Mouse (Mus musculus) embryonic facial prominence, embryonic 12.5 days (tissue): Measurements from ENCODE around the gene Psmg3. TPM values are rescaled to one million over a fixed set of nuclear protein-coding genes. Genes with fewer than 3 reads are reported as not detected.

ENCODE experiments used
- ATAC-seq: fragments of 200-750 bp; cut with Nextera tagmentation; 2 replicates; pipeline ENCODE4 v1.8.0; 2017; ENCODE audit not compliant: insufficient number of reproducible peaks, insufficient read depth, low FRiP score, low TSS enrichment
- H3K27ac ChIP-seq: fragments of 300-500 bp; sonication (generic); 2 replicates; pipeline ENCODE4 v1.5.1; 2016; ENCODE audit warnings: mild to moderate bottlenecking
- H3K27me3 ChIP-seq: fragments of 300-500 bp; sonication (generic); 2 replicates; pipeline ENCODE4 v1.6.1; 2016; ENCODE audit warnings: mild to moderate bottlenecking, moderate library complexity
- H3K36me3 ChIP-seq: fragments of 300-500 bp; sonication (generic); 2 replicates; pipeline ENCODE4 v1.6.1; 2016; ENCODE audit warnings: mild to moderate bottlenecking
- H3K4me1 ChIP-seq: fragments of 300-500 bp; sonication (generic); 2 replicates; pipeline ENCODE4 v1.6.1; 2016
- H3K4me2 ChIP-seq: fragments of 300-500 bp; sonication (generic); replicated peaks from 2 replicates; pipeline ENCODE4 v1.6.1; 2016; ENCODE audit warnings: mild to moderate bottlenecking, moderate library complexity
- H3K4me3 ChIP-seq: fragments of 300-500 bp; sonication (generic); 2 replicates; pipeline ENCODE4 v1.5.1; 2016; ENCODE audit warnings: mild to moderate bottlenecking
- H3K9ac ChIP-seq: fragments of 300-500 bp; sonication (generic); 2 replicates; pipeline ENCODE4 v1.6.1; 2016; ENCODE audit warnings: mild to moderate bottlenecking, moderate library complexity
- H3K9me3 ChIP-seq: fragments of 300-500 bp; sonication (generic); 2 replicates; pipeline ENCODE4 v1.6.1; 2016; ENCODE audit warnings: mild to moderate bottlenecking, moderate library complexity
- WGBS: fragments of 180-500 bp; shearing (Covaris S2); methylation state at CpG from one replicate; pipeline ENCODE4 v1.1.7; 2016; 5-methylcytosine and 5-hydroxymethylcytosine counted together
- polyA plus RNA-seq: library from polyadenylated mRNA; unstranded; fragments of >200 nt; fragmentation: Nextera tagmentation; extraction: Ambion mirVana; gene quantifications from 2 replicates; pipeline ENCODE4 v1.2.1, GENCODE M21; 2016

Psmg3 gene
- polyA plus RNA-seq, 1 experiment from 2014 or later = 64.6 TPM

DNA sequence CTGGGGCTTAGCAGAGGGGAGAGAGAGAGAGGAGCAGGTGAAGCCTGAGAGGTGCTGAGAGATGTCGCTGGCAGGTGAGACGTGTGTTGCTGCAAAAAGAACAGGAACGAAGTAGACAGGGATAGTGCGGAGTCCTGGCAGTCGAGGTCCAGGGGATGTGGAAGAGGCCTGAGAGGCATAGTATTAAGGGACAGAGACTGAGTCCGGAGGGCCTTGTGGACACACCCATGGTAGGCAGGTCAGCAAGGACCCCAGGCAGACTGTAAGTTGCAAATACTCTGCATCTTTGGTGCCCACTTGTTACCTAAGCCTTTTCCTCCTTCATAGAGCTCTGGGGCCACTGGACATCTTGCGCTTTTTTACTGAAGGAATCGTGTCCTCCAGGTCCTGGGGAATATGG is 25.5 kb downstream of the Psmg3 start:
- Histone ChIP-seq H3K4me1 (peaks cover 33% of the 10 kb centered on the region), H3K27ac (0 out of 2 replicates have a peak overlapping the region, but pooled peaks have one; percentile 9), H3K36me3 (peaks cover 17% of the 10 kb centered on the region; the same call in 1 of the 2 replicates), H3K4me3 (no peak overlapping the region), H3K9me3 (no peaks in the 10 kb centered on the region), H3K4me2 (no peak overlapping the region), H3K27me3 (no peaks in the 10 kb centered on the region), H3K9ac (no peak overlapping the region)
- WGBS = 91% methylated on average over 8 of the region's 8 CpGs
- ATAC-seq = no peak

DNA sequence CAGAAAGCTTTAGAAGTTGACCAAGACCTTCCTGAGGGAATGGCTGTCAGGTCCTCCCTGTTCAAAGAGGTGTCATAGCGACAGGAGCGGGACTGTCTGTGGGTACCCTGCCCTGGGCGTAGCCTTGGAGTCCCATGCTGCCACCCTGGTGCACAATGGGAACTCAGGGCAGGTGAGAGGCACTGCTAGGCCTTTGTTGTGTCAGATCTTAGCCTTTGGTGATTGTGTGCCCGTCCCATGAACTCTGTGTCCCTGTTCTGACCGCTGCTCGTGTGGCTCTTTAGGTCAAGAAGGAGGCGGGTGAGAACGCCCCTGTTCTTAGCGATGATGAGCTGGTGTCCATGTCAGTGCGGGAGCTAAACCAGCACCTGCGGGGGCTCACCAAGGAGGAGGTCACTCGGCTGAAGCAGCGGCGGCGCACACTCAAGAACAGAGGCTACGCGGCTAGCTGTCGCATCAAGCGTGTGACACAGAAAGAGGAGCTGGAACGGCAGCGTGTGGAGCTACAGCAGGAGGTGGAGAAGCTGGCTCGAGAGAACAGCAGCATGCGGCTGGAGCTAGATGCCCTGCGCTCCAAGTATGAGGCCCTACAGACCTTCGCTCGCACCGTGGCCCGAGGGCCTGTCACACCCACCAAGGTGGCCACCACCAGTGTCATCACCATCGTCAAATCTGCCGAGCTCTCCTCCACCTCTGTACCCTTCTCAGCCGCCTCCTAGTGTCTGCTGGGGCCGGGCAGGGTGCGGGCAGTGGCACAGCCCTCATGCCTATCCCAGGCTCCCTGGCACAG is 26.7 kb downstream of the Psmg3 start:
- whole genome bisulfite sequencing = 91% methylated on average over 33 of the region's 33 CpGs
- H3K4me1 ChIP-seq = peaks cover 37% of the 10 kb centered on the region
- no peak overlapping the region for H3K9ac ChIP-seq
- no peak for ATAC-seq
- H3K4me3 ChIP-seq = no peak overlapping the region
- H3K27me3 ChIP-seq = no peaks in the 10 kb centered on the region
- H3K27ac ChIP-seq = no peak overlapping the region
- no peak overlapping the region for H3K4me2 ChIP-seq
- H3K36me3 ChIP-seq = peaks cover 17% of the 10 kb centered on the region; the same call in 1 of the 2 replicates
- H3K9me3 ChIP-seq = no peaks in the 10 kb centered on the region

DNA sequence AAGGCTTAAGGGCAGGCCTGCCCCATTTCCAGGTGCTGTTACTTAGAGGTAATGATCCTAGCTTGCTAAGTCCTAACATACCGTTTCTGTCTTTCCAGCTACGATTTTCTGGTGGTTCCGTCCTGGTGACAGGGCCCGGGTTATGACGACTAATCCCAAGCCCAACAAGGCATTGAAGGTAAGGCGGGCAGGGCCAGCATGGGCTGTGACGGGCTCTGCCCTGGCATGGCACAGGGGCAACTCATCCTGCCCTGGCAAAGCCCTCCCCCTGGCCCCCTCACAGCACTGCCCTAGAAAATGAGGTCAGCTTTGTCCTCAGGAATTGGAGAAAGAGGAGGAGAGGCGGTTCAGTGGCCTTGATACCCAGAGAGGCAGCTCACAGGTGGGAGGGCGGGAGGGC is 27.6 kb downstream of the Psmg3 start:
- 91% methylated on average over 9 of the region's 9 CpGs for WGBS
- no peak overlapping the region for H3K4me2 ChIP-seq
- H3K36me3 ChIP-seq = peaks cover 17% of the 10 kb centered on the region; the same call in 1 of the 2 replicates
- no peak overlapping the region for H3K9ac ChIP-seq
- no peak overlapping the region for H3K27ac ChIP-seq
- no peaks in the 10 kb centered on the region for H3K27me3 ChIP-seq
- no peak overlapping the region for H3K4me3 ChIP-seq
- peaks cover 35% of the 10 kb centered on the region for H3K4me1 ChIP-seq
- H3K9me3 ChIP-seq = no peaks in the 10 kb centered on the region
- ATAC-seq = no peak

DNA sequence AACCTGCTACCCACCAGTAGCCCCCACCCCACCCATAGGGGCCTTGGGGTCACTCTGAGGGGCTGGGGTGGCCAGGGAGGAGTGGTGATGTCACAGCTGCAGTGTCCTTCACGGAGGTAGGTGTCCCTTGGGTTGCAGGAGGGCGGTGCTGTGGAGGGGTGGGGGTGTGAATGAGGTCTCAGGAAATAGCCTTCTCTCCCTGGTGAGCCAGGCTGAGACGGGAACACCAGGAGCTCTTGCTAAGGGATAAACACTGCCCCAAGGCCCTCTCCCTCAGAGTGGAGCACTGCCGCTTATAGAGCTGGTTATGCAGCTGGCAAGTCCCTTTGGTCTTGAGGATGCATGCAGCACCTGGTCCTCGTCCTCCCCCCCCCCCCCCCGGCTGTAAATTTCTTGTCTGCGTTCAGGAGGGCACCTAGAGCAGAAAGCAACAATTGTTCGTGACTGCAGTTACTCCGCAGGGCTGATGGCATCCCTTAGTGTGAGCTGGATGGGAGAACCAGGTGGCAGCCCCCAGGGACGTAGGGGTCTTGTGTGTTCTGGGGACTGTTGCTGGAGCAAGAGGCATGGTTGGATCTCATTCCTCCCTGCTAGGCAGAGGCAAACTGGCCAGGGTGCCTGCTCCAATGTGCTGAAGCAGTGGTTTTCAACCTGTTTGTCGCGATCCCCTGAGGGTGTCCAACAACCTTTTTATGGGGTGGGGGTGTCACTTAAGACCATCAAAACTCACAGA is 28.4 kb downstream of the Psmg3 start:
- H3K4me3 ChIP-seq = no peak overlapping the region
- no peaks in the 10 kb centered on the region for H3K9me3 ChIP-seq
- peak overlapping the region; percentile 7; the same call in 1 of the 2 replicates for H3K27ac ChIP-seq
- no peak overlapping the region for H3K9ac ChIP-seq
- 57% methylated on average over 12 of the region's 12 CpGs for WGBS
- H3K27me3 ChIP-seq = no peaks in the 10 kb centered on the region
- peaks cover 28% of the 10 kb centered on the region for H3K4me1 ChIP-seq
- peaks cover 17% of the 10 kb centered on the region; the same call in 1 of the 2 replicates for H3K36me3 ChIP-seq
- peak overlapping the region; percentile 14; the same call in 1 of the 2 replicates for H3K4me2 ChIP-seq
- ATAC-seq = no peak

DNA sequence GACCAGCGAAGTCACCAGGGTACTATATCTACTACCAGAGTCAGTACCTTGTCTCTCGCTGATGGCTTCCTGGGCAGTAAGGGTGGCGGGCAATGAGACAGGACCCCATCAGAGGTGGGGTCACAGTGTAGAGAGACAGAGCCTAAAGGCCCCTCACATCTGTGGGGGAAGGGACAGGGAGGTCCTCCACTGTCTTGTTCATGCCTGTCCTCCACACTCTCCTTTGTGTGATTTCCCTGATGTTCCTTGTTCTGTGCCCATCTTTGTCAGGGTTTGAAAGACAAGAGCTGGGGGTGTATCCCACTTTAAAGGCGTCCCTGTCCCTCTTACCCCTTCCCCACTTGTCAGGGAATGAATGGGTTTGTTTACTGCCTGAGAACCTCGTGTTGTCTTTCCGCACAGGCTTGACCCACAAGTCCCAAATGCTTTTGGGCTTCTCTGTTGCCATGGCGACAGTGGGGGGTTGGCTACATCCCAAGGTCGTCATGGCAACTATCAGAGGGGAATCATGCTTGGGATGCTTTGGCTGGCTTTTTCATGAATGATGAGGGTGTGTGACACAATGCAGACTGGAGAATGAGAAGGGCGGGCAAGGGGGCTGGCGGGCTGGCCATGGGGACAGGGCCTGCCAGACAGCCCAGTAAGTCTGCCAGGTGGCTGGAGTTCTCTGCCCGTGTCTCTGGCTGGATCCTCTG is 29.1 kb downstream of the Psmg3 start:
- peaks cover 29% of the 10 kb centered on the region for H3K4me1 ChIP-seq
- H3K4me3 ChIP-seq = no peak overlapping the region

DNA sequence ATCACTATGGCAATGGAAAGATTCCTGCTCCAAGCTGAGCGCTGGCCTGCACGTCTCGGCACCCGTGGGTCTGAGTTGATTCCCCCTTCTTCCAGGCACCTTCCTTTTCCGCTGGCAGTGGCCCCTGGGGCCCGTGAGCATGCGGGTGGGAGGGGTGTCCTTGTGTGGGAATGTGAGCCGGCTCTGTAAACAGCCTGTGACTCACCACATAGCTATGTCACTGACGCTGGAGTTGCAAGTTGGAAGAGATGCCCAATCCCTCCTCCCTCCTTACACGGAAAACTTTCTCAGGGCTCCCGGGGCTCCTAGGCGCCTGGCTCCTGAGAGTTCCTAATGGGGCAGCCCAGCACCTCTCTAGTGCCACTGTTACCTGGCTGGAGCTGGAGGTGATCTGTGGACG is 29.8 kb downstream of the Psmg3 start:
- Histone ChIP-seq H3K36me3 (peaks cover 15% of the 10 kb centered on the region; the same call in 1 of the 2 replicates), H3K27me3 (peaks cover 3% of the 10 kb centered on the region; the same call in 1 of the 2 replicates), H3K4me2 (peak overlapping the region; percentile 14; the same call in 1 of the 2 replicates), H3K4me3 (no peak overlapping the region), H3K4me1 (peaks cover 36% of the 10 kb centered on the region), H3K27ac (peak overlapping the region; percentile 52), H3K9ac (no peak overlapping the region), H3K9me3 (no peaks in the 10 kb centered on the region)
- 19% methylated on average over 13 of the region's 13 CpGs for WGBS
- peak; percentile 57; the same call in 1 of the 2 replicates for ATAC-seq

More for the DNA sequence above, 29.1 kb downstream of the Psmg3 start:
- no peaks in the 10 kb centered on the region for H3K9me3 ChIP-seq
- H3K36me3 ChIP-seq = peaks cover 17% of the 10 kb centered on the region; the same call in 1 of the 2 replicates
- peak overlapping the region; percentile 14; the same call in 1 of the 2 replicates for H3K4me2 ChIP-seq
- ATAC-seq = peak; percentile 42; the same call in 1 of the 2 replicates
- no peaks in the 10 kb centered on the region for H3K27me3 ChIP-seq
- H3K27ac ChIP-seq = peak overlapping the region; percentile 52
- H3K9ac ChIP-seq = no peak overlapping the region
- WGBS = 32% methylated on average over 11 of the region's 11 CpGs

DNA sequence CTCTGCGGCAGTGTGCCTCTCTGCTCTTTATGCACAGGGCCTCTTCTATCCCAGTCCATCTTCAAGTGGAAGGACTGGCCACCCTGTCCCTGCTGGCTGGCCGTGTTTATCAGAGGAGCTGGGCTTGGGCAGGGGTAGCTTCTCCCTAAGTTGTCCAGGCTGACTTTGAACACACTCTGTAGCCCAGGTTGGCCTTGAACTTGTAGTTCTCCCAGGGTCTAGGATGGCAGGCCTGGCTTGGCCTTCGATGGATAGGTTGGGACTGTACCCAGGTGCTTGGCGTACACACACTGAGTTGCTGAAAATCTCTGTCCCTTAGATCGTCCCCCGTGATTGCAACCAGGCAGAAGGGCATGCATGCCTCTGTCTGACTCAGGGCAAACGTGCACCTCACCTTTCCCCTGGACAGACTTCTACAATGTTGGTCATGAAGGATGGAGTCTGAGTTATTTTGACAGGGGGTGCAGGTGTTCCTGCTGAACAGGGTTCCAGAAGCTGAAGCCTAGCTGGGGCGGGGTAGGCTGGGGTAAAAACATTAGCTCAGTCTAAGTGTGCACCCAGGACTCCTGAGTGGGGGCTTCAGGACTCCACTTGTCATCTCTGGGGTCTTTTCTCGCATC is 30.6 kb downstream of the Psmg3 start:
- Histone ChIP-seq H3K9ac (no peak overlapping the region), H3K27ac (no peak overlapping the region), H3K4me3 (no peak overlapping the region), H3K4me1 (peaks cover 38% of the 10 kb centered on the region), H3K9me3 (no peaks in the 10 kb centered on the region), H3K4me2 (0 out of 2 replicates have a peak overlapping the region, but pooled peaks have one; percentile 14), H3K27me3 (peaks cover 3% of the 10 kb centered on the region; the same call in 1 of the 2 replicates), H3K36me3 (peaks cover 15% of the 10 kb centered on the region; the same call in 1 of the 2 replicates)
- 73% methylated on average over 9 of the region's 9 CpGs for WGBS
- ATAC-seq = no peak

DNA sequence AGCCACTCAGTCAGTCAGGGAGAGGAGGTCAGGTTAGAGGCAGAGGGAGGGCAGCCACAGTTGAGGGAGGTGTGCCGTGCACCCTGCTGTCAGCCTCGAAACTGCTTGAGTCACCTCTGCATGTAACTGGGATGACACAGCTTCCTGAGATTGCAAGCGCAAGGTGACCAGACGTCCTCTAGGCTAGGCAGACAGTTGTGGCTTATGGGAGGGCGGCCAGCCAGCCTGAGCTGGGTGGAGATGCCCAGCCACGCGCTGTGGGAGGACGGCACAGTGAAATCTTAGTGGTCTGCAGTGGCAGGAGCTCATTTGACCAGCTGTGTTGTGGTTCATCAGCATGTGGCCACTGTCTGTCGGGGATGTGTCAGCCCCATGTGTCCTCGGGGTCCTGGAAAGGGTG is 31.7 kb downstream of the Psmg3 start:
- peaks cover 3% of the 10 kb centered on the region; the same call in 1 of the 2 replicates for H3K36me3 ChIP-seq
- no peak overlapping the region for H3K9ac ChIP-seq
- no peaks in the 10 kb centered on the region for H3K9me3 ChIP-seq
- no peak overlapping the region for H3K4me3 ChIP-seq
- WGBS = 70% methylated on average over 10 of the region's 10 CpGs
- peaks cover 38% of the 10 kb centered on the region for H3K4me1 ChIP-seq
- H3K27me3 ChIP-seq = peaks cover 3% of the 10 kb centered on the region; the same call in 1 of the 2 replicates
- no peak overlapping the region for H3K4me2 ChIP-seq
- no peak for ATAC-seq
- H3K27ac ChIP-seq = no peak overlapping the region

DNA sequence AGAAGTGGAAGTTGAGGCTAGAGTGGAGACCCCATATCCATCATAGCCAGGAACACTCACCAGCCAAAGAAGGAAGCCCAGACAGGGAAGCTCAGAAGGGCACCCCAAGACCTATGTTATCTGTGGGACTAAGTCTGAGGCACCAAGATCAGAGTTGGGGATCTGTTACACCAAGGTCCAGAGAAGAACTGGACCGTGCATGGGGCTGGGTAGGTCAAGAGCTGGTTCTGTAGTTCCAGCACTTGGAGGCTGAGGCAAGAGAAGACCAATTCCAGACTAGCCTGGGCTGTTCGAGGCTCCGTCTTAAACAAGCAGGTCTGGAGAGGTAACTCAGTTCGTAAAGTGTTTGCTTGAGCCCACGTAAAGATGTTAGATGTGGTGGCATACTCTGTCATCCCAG is 32.5 kb downstream of the Psmg3 start:
- H3K27me3 ChIP-seq = peaks cover 3% of the 10 kb centered on the region; the same call in 1 of the 2 replicates
- no peak overlapping the region for H3K4me3 ChIP-seq
- no peaks in the 10 kb centered on the region for H3K9me3 ChIP-seq
- no peak overlapping the region for H3K4me2 ChIP-seq
- ATAC-seq = no peak
- no peak overlapping the region for H3K9ac ChIP-seq
- no peak overlapping the region for H3K27ac ChIP-seq
- H3K4me1 ChIP-seq = peaks cover 38% of the 10 kb centered on the region
- 85% methylated on average over 5 of the region's 5 CpGs for WGBS
- no peaks in the 10 kb centered on the region for H3K36me3 ChIP-seq

DNA sequence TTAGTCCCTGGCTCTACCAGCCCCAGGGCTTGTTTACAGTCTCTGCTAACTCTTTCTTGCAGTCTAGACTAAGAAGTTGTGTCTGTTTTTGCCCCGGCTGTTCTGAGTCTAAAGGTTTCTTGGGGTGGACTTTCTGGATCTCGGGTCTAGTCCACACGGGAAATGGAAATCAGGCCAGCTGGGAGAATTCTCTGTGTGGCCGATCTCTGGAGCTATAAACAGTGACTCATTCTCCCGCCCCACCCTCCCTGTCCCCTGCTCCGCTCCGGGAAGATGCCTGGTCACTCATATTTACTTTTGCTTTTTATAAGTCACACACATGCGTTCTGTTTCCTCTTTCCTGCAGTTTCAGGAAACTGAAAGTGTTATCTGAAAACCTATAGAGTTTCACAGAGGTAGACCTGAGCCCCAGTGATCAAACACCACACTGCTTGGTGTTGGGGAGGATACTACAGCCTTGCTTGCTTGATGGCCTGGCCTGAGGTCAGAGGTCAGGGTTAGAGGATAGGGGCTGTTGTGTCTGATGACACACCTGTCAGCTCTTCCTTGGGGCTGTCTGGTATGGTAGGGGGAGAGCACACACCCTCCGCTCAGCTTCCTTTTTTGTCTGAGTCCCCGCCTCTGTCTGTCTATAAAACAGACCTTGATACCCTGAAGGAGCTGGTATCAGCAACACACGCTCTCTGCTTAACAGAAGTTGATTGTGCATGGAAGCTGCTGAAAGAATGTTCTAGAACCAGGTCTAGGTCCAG is 33.2 kb downstream of the Psmg3 start:
- H3K9ac ChIP-seq = no peak overlapping the region
- no peak overlapping the region for H3K4me3 ChIP-seq
- H3K27ac ChIP-seq = no peak overlapping the region
- no peak overlapping the region for H3K4me2 ChIP-seq
- no peaks in the 10 kb centered on the region for H3K36me3 ChIP-seq
- H3K4me1 ChIP-seq = peaks cover 37% of the 10 kb centered on the region
- H3K9me3 ChIP-seq = no peaks in the 10 kb centered on the region
- ATAC-seq = no peak
- WGBS = 60% methylated on average over 11 of the region's 11 CpGs
- peaks cover 3% of the 10 kb centered on the region; the same call in 1 of the 2 replicates for H3K27me3 ChIP-seq
